ENCODE assay signal across 24 mouse cellular contexts in the genomic region with DNA sequence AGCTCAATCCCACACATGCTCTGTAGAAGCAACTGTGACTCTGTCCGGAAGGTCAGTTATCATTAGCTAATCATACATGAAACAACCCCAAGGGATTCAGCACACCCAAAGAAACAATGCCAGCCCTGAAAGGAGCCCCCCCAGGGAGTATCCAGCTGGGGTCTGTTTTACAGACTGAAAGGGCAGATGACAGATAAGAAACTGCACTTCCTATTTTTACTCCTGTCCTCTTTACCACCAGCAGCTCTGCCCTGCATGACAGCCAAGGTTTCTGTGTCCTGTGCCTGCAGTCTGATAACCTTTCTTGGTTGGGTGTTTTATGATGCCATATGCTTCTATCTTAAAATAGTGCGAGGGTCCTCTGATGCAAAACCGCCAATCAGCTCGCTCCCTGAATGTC.
A peak's percentile ranks its signal among the peaks of the same experiment; 100 is the strongest.
DNase-seq lines count a peak whose midpoint lies in the region; ATAC-seq lines count a peak whose summit lies in the region.
"Had no signal": no experiment of that assay in that cellular context is flagged by ENCODE, and none has a peak within 500 bp of the region (broad histone marks: within the 10 kb centered on the region; RNA-seq: fewer than 3 reads in every experiment).

No protein-coding gene starts in this region.

- no peaks in the 10 kb centered on the region for H3K9me3 ChIP-seq in forebrain, embryonic 16.5 days (ENCODE audit: control insufficient read depth, low read length)
- no peaks in the 10 kb centered on the region for H3K9me3 ChIP-seq in forebrain, embryonic 10.5 days
- no peaks in the 10 kb centered on the region for H3K9me3 ChIP-seq in heart, embryonic 16.5 days (replicated peaks; ENCODE audit: control insufficient read depth, low read length)
- no peaks in the 10 kb centered on the region for H3K9me3 ChIP-seq in heart, embryonic 10.5 days
- H3K9me3 ChIP-seq: hindbrain, embryonic 13.5 days; intestine, embryonic 15.5 days; limb, embryonic 10.5 days; neural tube, embryonic 15.5 days had no signal

- no peak overlapping the region for H3K4me3 ChIP-seq in forebrain, embryonic 16.5 days (replicated peaks; ENCODE audit: low read length)
- H3K4me3 ChIP-seq in forebrain, embryonic 10.5 days = no peak overlapping the region
- no peak overlapping the region for H3K4me3 ChIP-seq in heart, embryonic 16.5 days (ENCODE audit: low read length)
- H3K4me3 ChIP-seq in heart, embryonic 10.5 days = no peak overlapping the region
- H3K4me3 ChIP-seq: gastrocnemius, adult 2 months; hindbrain, embryonic 13.5 days; intestine, embryonic 15.5 days; limb, embryonic 10.5 days; neural tube, embryonic 15.5 days had no signal

- 77% methylated on average over 4 of the region's 4 CpGs for WGBS in forebrain, embryonic 16.5 days
- 79% methylated on average over 4 of the region's 4 CpGs for WGBS in forebrain, embryonic 10.5 days
- 36% methylated on average over 4 of the region's 4 CpGs for WGBS in heart, embryonic 16.5 days
- 46% methylated on average over 4 of the region's 4 CpGs for WGBS in heart, embryonic 10.5 days

- no peak for ATAC-seq in forebrain, embryonic 16.5 days
- peak; percentile 65 for ATAC-seq in heart, embryonic 16.5 days (replicated peaks; ENCODE audit: extremely low read depth, insufficient read depth, low FRiP score)
- peak; percentile 58 for ATAC-seq in megakaryocyte progenitor cell, adult 5-6 weeks (replicated peaks; ENCODE audit: poor library complexity)
- ATAC-seq: intestine, embryonic 15.5 days; midbrain, embryonic 16.5 days; Patski had no signal

- 0 out of 2 replicates have a peak overlapping the region, but pooled peaks have one; percentile 28 for H3K27ac ChIP-seq in forebrain, embryonic 16.5 days (ENCODE audit: low read length)
- no peak overlapping the region for H3K27ac ChIP-seq in forebrain, embryonic 10.5 days
- H3K27ac ChIP-seq in heart, embryonic 16.5 days (ENCODE audit: low read length) = peak overlapping the region; percentile 41
- no peak overlapping the region for H3K27ac ChIP-seq in heart, embryonic 10.5 days
- H3K27ac ChIP-seq: gastrocnemius, adult 2 months; hindbrain, embryonic 13.5 days; intestine, embryonic 15.5 days; limb, embryonic 10.5 days; neural tube, embryonic 15.5 days had no signal

- H3K36me3 ChIP-seq in forebrain, embryonic 16.5 days (ENCODE audit: control insufficient read depth, insufficient read depth) = no peaks in the 10 kb centered on the region
- no peaks in the 10 kb centered on the region for H3K36me3 ChIP-seq in forebrain, embryonic 10.5 days (replicated peaks)
- H3K36me3 ChIP-seq in heart, embryonic 16.5 days (ENCODE audit: control insufficient read depth, insufficient read depth) = no peaks in the 10 kb centered on the region
- no peaks in the 10 kb centered on the region for H3K36me3 ChIP-seq in heart, embryonic 10.5 days
- H3K36me3 ChIP-seq: hindbrain, embryonic 13.5 days; intestine, embryonic 15.5 days; limb, embryonic 10.5 days; neural tube, embryonic 15.5 days had no signal

- H3K4me1 ChIP-seq in forebrain, embryonic 16.5 days (replicated peaks; ENCODE audit: control insufficient read depth, insufficient read depth, low read length) = peaks cover 8% of the 10 kb centered on the region; the same call in 1 of the 2 replicates
- peaks cover 13% of the 10 kb centered on the region for H3K4me1 ChIP-seq in forebrain, embryonic 10.5 days
- H3K4me1 ChIP-seq in heart, embryonic 16.5 days (ENCODE audit: control insufficient read depth, insufficient read depth, low read length) = peaks cover 9% of the 10 kb centered on the region
- H3K4me1 ChIP-seq in heart, embryonic 10.5 days = peaks cover 10% of the 10 kb centered on the region
- H3K4me1 ChIP-seq: intestine, embryonic 15.5 days; limb, embryonic 10.5 days had no signal

- DNase-seq in forebrain, embryonic 10.5 days (ENCODE audit: extremely low spot score, low spot score) = no peak
- DNase-seq in heart, embryonic 10.5 days (ENCODE audit: low spot score) = no peak
- DNase-seq in MN1 (ENCODE audit: low spot score) = peak; percentile 52
- DNase-seq in ovary, postnatal 36 days (ENCODE audit: low spot score) = no peak
- DNase-seq: adrenal gland, postnatal 25 days; cerebellum, adult 18-20 months; embryo, embryonic 11 days; gastrocnemius, adult 2 months; kidney, postnatal 36 days; layer of hippocampus, adult 9-11 months; lung, adult 2 months; lung, postnatal 36 days; right cerebral cortex, postnatal 14 days; spleen, adult 18-20 months; thymus, postnatal 4 days had no signal

- H3K27me3 ChIP-seq in forebrain, embryonic 16.5 days (replicated peaks; ENCODE audit: control insufficient read depth, insufficient read depth, low read length) = no peaks in the 10 kb centered on the region
- H3K27me3 ChIP-seq in forebrain, embryonic 10.5 days (ENCODE audit: poor library complexity, severe bottlenecking) = no peaks in the 10 kb centered on the region
- no peaks in the 10 kb centered on the region for H3K27me3 ChIP-seq in heart, embryonic 16.5 days (ENCODE audit: control insufficient read depth, insufficient read depth, low read length)
- no peaks in the 10 kb centered on the region for H3K27me3 ChIP-seq in heart, embryonic 10.5 days (ENCODE audit: insufficient read depth, poor library complexity, severe bottlenecking)
- H3K27me3 ChIP-seq: hindbrain, embryonic 13.5 days; intestine, embryonic 15.5 days; neural tube, embryonic 15.5 days had no signal

- no peak overlapping the region for H3K9ac ChIP-seq in forebrain, embryonic 16.5 days (replicated peaks; ENCODE audit: low read depth, low read length)
- no peak overlapping the region for H3K9ac ChIP-seq in heart, embryonic 16.5 days (ENCODE audit: low read length)
- H3K9ac ChIP-seq: hindbrain, embryonic 13.5 days; intestine, embryonic 15.5 days; neural tube, embryonic 15.5 days had no signal

- no peak overlapping the region for H3K4me2 ChIP-seq in forebrain, embryonic 16.5 days (ENCODE audit: low read length)
- H3K4me2 ChIP-seq in heart, embryonic 16.5 days (ENCODE audit: low read depth, low read length) = no peak overlapping the region
- H3K4me2 ChIP-seq: hindbrain, embryonic 13.5 days; intestine, embryonic 15.5 days; neural tube, embryonic 15.5 days had no signal

Comparison
In these comparisons a context has a peak if more than half of its experiments do, and no peak if none do; other contexts are left out.
1. H3K27ac ChIP-seq: peak in forebrain, embryonic 16.5 days (single experiment) and heart, embryonic 16.5 days (single experiment); none in forebrain, embryonic 10.5 days (single experiment) and heart, embryonic 10.5 days (single experiment).